Mouse (Mus musculus): ENCODE data around the gene Zfp706.

Gene Zfp706

DNA sequence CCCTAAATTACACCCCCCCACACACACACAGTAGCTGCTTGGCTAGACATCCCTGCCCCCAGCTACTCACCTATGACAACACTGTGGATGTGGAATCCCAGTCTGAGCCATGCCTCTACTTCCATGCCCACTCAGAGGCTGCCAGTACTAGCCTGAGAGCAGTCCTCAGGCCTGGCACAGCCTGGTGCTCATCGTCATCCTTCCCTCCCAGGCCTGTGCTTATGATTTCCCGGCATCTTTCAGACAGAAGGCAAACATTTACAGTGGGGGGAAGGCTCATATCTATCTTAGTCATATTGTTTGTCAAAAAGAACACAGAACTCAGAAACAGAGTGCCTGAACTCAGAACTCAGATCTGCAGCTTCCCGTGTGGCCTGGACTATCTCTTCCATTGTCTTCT lies 23.4 kb upstream of the Zfp706 start:
- TF ChIP-seq GATA4 (IDR thresholded peaks at IDR 0.05; ENCODE audit: insufficient replicate concordance, low read length), result peak; percentile 37; the same call in 1 of the 2 replicates

DNA sequence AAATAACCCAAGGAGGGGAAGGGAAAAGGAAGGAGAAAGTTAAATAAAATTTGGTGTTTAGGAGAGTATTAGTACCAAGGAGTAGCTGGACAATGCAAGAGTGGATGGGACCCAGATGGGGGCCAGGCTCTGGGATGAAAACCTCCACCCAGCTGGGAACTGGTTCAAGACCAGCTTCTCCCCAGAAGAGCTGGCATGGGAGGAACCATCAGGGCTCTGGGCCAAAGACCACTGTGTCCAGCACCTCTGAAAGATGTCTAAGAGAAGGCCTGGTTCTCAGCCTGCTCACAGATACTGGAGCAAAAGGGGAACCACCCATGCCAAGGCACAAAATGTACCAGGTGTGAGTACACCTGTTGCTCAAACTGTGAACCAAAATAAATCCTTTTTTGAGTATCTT lies 20.4 kb upstream of the Zfp706 start:
- no peak for TF ChIP-seq GATA4 (IDR thresholded peaks at IDR 0.05; ENCODE audit: insufficient replicate concordance, low read length)

- TF ChIP-seq GATA4 (IDR thresholded peaks at IDR 0.05; ENCODE audit: insufficient replicate concordance, low read length), result no peak
These were observed 18.9 kb upstream of the Zfp706 start for GRCm38 (mm10) chr15:37026458-37026857.

DNA sequence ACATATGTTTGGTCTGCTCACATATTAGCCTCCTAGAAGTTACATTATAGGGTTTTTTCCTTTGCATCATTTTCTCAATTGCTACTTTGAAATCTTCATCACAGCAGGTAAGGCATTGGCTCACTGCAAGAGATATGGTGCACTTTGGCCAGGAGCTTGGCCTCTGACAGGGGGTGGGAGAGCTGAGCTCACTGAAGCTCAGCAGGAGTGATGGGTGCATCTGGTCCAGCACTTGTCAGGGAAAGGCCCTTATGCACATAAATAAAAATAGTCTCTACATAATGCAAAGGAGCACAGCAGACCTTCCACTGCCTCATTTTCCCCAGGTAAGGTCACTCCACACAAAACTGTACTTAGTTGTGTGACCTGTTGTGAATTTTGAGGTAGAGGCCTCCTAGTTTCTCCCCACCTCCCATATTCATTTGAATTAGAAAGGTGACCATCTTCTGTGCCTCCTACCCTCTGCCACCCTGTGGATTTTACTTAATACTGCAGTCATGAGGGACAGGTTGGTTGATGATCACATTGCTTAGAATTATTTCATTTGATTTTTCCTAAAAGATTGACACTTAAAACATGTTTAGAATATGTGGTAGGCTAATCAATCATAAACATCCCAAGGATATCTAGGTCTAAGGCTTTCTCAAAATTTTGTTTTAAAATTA lies 13.1 kb upstream of the Zfp706 start:
- no peak for TF ChIP-seq GATA4 (IDR thresholded peaks at IDR 0.05; ENCODE audit: insufficient replicate concordance, low read length)

DNA sequence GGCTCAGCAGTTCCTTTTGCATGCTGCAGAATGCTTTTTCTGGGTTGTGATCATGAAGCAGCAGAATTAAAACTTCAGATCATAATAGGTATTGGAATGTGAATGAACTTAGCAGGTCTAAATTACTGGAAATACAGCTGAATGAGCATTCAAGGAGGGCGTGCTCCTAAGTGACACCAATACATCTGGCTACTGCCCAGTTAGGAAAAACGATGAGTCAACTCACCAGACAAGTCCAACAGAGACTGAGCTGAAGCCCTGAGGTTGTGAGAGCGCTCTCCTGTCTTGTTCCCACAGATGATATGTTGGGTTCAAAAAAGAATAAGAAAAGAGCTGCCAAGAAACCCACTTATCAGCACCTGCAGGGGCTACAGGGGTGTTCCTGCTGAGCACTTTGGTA lies 11.9 kb upstream of the Zfp706 start:
- TF ChIP-seq GATA4 (IDR thresholded peaks at IDR 0.05; ENCODE audit: insufficient replicate concordance, low read length), result no peak

DNA sequence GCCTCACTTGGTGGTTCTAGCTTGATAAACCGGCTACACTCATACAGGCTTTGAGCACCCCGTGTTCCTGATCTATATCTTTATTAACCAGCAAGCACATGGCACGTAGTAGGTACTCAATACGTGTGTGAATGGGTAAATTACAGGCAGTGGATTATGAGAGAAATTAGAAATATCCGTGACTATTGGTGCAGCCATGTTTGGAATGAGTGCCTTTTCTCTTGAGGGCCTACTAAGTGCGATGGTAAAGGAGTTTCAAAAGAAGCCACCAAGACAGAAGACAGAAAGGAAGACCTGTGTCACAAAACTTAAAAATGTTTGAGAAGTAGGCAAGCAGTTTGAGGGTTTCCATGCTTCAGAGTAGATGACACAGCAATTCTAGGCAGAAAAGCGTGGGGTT lies 4.3 kb upstream of the Zfp706 start:
- TF ChIP-seq GATA4 (IDR thresholded peaks at IDR 0.05; ENCODE audit: insufficient replicate concordance, low read length), result no peak

- no peak for TF ChIP-seq GATA4 (IDR thresholded peaks at IDR 0.05; ENCODE audit: insufficient replicate concordance, low read length)
These were observed 3.7 kb upstream of the Zfp706 start for GRCm38 (mm10) chr15:37011316-37011715.

GRCm38 (mm10) chr15:37008546-37008945 lies 973 bp upstream of the Zfp706 start:
- no peak for TF ChIP-seq GATA4 (IDR thresholded peaks at IDR 0.05; ENCODE audit: insufficient replicate concordance, low read length)

- no peak for TF ChIP-seq GATA4 (IDR thresholded peaks at IDR 0.05; ENCODE audit: insufficient replicate concordance, low read length)
These were observed 416 bp upstream of the Zfp706 start for GRCm38 (mm10) chr15:37007959-37008419.

- no peak for TF ChIP-seq GATA4 (IDR thresholded peaks at IDR 0.05; ENCODE audit: insufficient replicate concordance, low read length)
These were observed 953 bp downstream of the Zfp706 start for GRCm38 (mm10) chr15:37006475-37007164.

- no peak for TF ChIP-seq GATA4 (IDR thresholded peaks at IDR 0.05; ENCODE audit: insufficient replicate concordance, low read length)
These were observed 1.6 kb downstream of the Zfp706 start for GRCm38 (mm10) chr15:37005793-37006474.

DNA sequence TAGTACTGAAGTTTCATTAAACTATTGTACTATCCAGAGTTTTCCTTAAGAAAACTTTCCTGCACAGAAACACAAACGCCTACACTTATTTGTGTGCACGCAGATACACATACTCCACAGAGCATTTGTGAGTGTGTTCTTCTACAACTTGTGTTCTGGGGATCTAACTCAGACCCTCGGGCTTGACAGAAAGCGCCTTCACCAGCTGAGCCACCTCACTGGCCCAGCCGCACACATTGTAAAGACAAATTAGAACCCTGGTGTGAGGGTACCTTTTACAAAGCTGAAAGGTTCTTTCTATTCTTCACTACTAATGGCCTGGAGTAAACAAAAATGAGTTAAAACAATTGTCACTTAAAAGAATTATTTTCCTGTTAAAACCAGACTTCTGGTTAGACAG lies 2.7 kb downstream of the Zfp706 start:
- no peak for TF ChIP-seq GATA4 (IDR thresholded peaks at IDR 0.05; ENCODE audit: insufficient replicate concordance, low read length)

GRCm38 (mm10) chr15:37002276-37002675 lies 5.3 kb downstream of the Zfp706 start:
- TF ChIP-seq GATA4 (IDR thresholded peaks at IDR 0.05; ENCODE audit: insufficient replicate concordance, low read length), result no peak

- no peak for TF ChIP-seq GATA4 (IDR thresholded peaks at IDR 0.05; ENCODE audit: insufficient replicate concordance, low read length)
These were observed 12.4 kb downstream of the Zfp706 start for GRCm38 (mm10) chr15:36995166-36995565.

GRCm38 (mm10) chr15:36994665-36995064 lies 12.9 kb downstream of the Zfp706 start:
- no peak for TF ChIP-seq GATA4 (IDR thresholded peaks at IDR 0.05; ENCODE audit: insufficient replicate concordance, low read length)

Measured in liver, adult (tissue).